Comparison of ENCODE assay signal across 11 mouse cellular contexts in the genomic region with DNA sequence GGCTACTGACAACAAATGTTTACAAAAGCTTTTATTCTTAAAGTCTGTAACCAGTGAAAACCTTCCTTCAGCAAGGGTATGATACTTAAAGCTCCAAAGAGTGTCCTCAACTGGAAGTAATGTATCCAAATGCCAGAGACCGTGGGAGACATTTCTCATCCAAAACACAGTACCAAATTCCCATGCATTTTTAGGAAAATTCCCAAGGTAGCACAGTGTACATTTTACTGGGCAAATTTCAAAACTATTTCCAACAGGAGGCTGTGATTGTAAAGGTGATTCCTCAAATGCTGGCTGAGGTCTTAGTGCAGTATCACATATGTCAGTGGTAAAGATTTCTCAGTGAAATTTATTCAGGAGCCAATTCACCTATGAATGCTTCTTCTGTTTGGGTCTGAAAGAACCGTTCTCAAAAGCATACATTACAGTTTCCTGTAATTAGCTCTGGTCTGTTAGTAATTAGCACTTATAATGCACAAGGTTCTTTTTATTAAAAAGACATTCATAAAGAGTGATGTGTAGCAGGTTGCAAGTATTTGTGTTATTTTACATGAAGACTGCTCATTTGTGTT.
"Had no signal": no experiment of that assay in that cellular context is flagged by ENCODE, and none has a peak within 500 bp of the region (broad histone marks: within the 10 kb centered on the region; RNA-seq: fewer than 3 reads in every experiment).

No protein-coding gene starts in this region.

- H3K4me3 ChIP-seq: limb, embryonic 10.5 days; liver, embryonic 15.5 days; midbrain, embryonic 10.5 days had no signal

- H3K9ac ChIP-seq: liver, embryonic 15.5 days; lung, embryonic 14.5 days had no signal

- H3K9me3 ChIP-seq: limb, embryonic 10.5 days; liver, embryonic 15.5 days; midbrain, embryonic 10.5 days had no signal

- H3K4me1 ChIP-seq: limb, embryonic 10.5 days; liver, embryonic 15.5 days; midbrain, embryonic 10.5 days had no signal

- DNase-seq: kidney, postnatal 14 days; lung, embryonic 14.5 days; lung, postnatal 10 days; lung, postnatal 4 days; midbrain, embryonic 14.5 days; thymus, postnatal 4 days had no signal

- H3K4me2 ChIP-seq: liver, embryonic 11.5 days; liver, embryonic 15.5 days; lung, embryonic 14.5 days had no signal

- H3K27me3 ChIP-seq: liver, embryonic 15.5 days had no signal

- H3K36me3 ChIP-seq: limb, embryonic 10.5 days; liver, embryonic 15.5 days; midbrain, embryonic 10.5 days had no signal

- H3K27ac ChIP-seq: limb, embryonic 10.5 days; liver, embryonic 15.5 days; midbrain, embryonic 10.5 days; stomach, postnatal 0 days had no signal
